Comparison of ENCODE assay signal across 8 mouse cellular contexts in genomic region chr12:9569971-9570370, GRCm38 (mm10). TPM values are rescaled to one million over a fixed set of nuclear protein-coding genes. Genes with fewer than 3 reads are reported as not detected.
DNase-seq lines count a peak whose midpoint lies in the region; ATAC-seq and TF ChIP-seq lines count a peak whose summit lies in the region.

Gene Osr1, plus strand, starts transcription at chr12:9570116.

- peak within 1 kb of the TSS; percentile 33 for H3K4me3 ChIP-seq in hindbrain, embryonic 16.5 days (ENCODE audit: low read length)
- peak within 1 kb of the TSS; percentile 40 for H3K4me3 ChIP-seq in limb, embryonic 14.5 days (replicated peaks; ENCODE audit: low read length)
- peak within 1 kb of the TSS; percentile 33 for H3K4me3 ChIP-seq in midbrain, embryonic 13.5 days (replicated peaks)

- no peaks in the 10 kb centered on the region for H3K9me3 ChIP-seq in hindbrain, embryonic 16.5 days (ENCODE audit: control insufficient read depth, low read length)
- no peaks in the 10 kb centered on the region for H3K9me3 ChIP-seq in limb, embryonic 14.5 days (ENCODE audit: control insufficient read depth, low read length)
- no peaks in the 10 kb centered on the region for H3K9me3 ChIP-seq in midbrain, embryonic 13.5 days

- peaks cover 30% of the 10 kb centered on the region for H3K27me3 ChIP-seq in hindbrain, embryonic 16.5 days (replicated peaks; ENCODE audit: control insufficient read depth, insufficient read depth, low read length)
- peaks cover 28% of the 10 kb centered on the region for H3K27me3 ChIP-seq in limb, embryonic 14.5 days (ENCODE audit: control insufficient read depth, insufficient read depth, low read length)
- H3K27me3 ChIP-seq in midbrain, embryonic 13.5 days, result peaks cover 58% of the 10 kb centered on the region

- 0 out of 2 replicates have a peak, but pooled peaks have one; percentile 22 for TF ChIP-seq POLR2A in limb, embryonic 14.5 days (IDR thresholded peaks at IDR 0.05; ENCODE audit: borderline replicate concordance, extremely low read depth, insufficient read depth, insufficient read length)

- H3K4me2 ChIP-seq in hindbrain, embryonic 16.5 days (ENCODE audit: low read length), result peak within 1 kb of the TSS; percentile 58
- H3K4me2 ChIP-seq in limb, embryonic 14.5 days (replicated peaks; ENCODE audit: low read depth, low read length, severe bottlenecking), result peak within 1 kb of the TSS; percentile 70
- peak within 1 kb of the TSS; percentile 58 for H3K4me2 ChIP-seq in midbrain, embryonic 13.5 days (replicated peaks)

- no peak within 1 kb of the TSS for H3K27ac ChIP-seq in hindbrain, embryonic 16.5 days (ENCODE audit: low read depth, low read length)
- H3K27ac ChIP-seq in limb, embryonic 14.5 days (replicated peaks; ENCODE audit: low read depth, low read length), result no peak within 1 kb of the TSS
- no peak within 1 kb of the TSS for H3K27ac ChIP-seq in midbrain, embryonic 13.5 days

- 0% methylated on average over 15 of the region's 15 CpGs for WGBS in hindbrain, embryonic 16.5 days
- WGBS in limb, embryonic 14.5 days, result under 1% methylated on average over 15 of the region's 15 CpGs
- under 1% methylated on average over 15 of the region's 15 CpGs for WGBS in midbrain, embryonic 13.5 days

- H3K4me1 ChIP-seq in hindbrain, embryonic 16.5 days (ENCODE audit: control insufficient read depth, insufficient read depth, low read depth, low read length), result peaks cover 9% of the 10 kb centered on the region
- H3K4me1 ChIP-seq in limb, embryonic 14.5 days (ENCODE audit: control insufficient read depth, insufficient read depth, low read length), result peaks cover 29% of the 10 kb centered on the region
- peaks cover 23% of the 10 kb centered on the region for H3K4me1 ChIP-seq in midbrain, embryonic 13.5 days (replicated peaks)

- no peak within 1 kb of the TSS for H3K9ac ChIP-seq in hindbrain, embryonic 16.5 days (ENCODE audit: low read depth, low read length)
- peak within 1 kb of the TSS; percentile 8 for H3K9ac ChIP-seq in limb, embryonic 14.5 days (ENCODE audit: low read depth, low read length, severe bottlenecking)
- H3K9ac ChIP-seq in midbrain, embryonic 13.5 days (replicated peaks), result no peak within 1 kb of the TSS

- peak; percentile 74 to 75 for DNase-seq in left cerebral cortex, adult 18-20 months (ENCODE audit: low spot score in 2 of 2)
- no peak for DNase-seq in left cerebral cortex, adult 8-10 months (ENCODE audit: low spot score in 2 of 2)
- DNase-seq in cerebellum, adult 9-10 months, result peak; percentile 25
- DNase-seq in limb, embryonic 14.5 days (ENCODE audit: low spot score), result peak; percentile 75
- DNase-seq in thymus, postnatal 14 days, result peak; percentile 31

- H3K36me3 ChIP-seq in hindbrain, embryonic 16.5 days (ENCODE audit: control insufficient read depth, insufficient read depth, low read length), result no peaks in the 10 kb centered on the region
- no peaks in the 10 kb centered on the region for H3K36me3 ChIP-seq in limb, embryonic 14.5 days (ENCODE audit: control insufficient read depth, insufficient read depth, low read length)
- no peaks in the 10 kb centered on the region for H3K36me3 ChIP-seq in midbrain, embryonic 13.5 days

- ATAC-seq in frontal cortex, adult (ENCODE audit: low TSS enrichment), result peak; percentile 74
- peak; percentile 68; the same call in 1 of the 2 replicates for ATAC-seq in hindbrain, embryonic 16.5 days
- no peak for ATAC-seq in limb, embryonic 14.5 days (ENCODE audit: low FRiP score, low read depth)
- no peak for ATAC-seq in midbrain, embryonic 13.5 days

RNA-seq across cellular contexts. Expression of gene Osr1, which starts in this region (rescaled TPM):
- 1 to 10 TPM; 3.0 to 3.5 TPM for total RNA-seq in left cerebral cortex, adult 18-20 months (2021)
- total RNA-seq in left cerebral cortex, adult 8-10 months (2022), result 1 to 10 TPM; 3.4 to 5.1 (median 3.5) TPM
- 9.3 and 14.5 TPM in 2 replicates for polyA plus RNA-seq in hindbrain, embryonic 16.5 days (2015; fragmentation: Nextera tagmentation; extraction: Ambion mirVana)
- polyA plus RNA-seq in limb, embryonic 14.5 days (2012; rRNA removed), result 118 and 165 TPM in 2 replicates
- 82.5 and 99.7 TPM in 2 replicates for polyA plus RNA-seq in limb, embryonic 14.5 days (2014; fragmentation: Nextera tagmentation; extraction: Ambion mirVana)
- 7.8 and 9.2 TPM in 2 replicates for polyA plus RNA-seq in midbrain, embryonic 13.5 days (2015; fragmentation: Nextera tagmentation; extraction: Ambion mirVana)

Comparison
In these comparisons a context has a peak if more than half of its experiments do, and no peak if none do; other contexts are left out.
1. DNase-seq: peak in left cerebral cortex, adult 18-20 months (2 of 2), cerebellum, adult 9-10 months (single experiment), limb, embryonic 14.5 days (single experiment) and thymus, postnatal 14 days (single experiment); none in left cerebral cortex, adult 8-10 months (0 of 2).
2. ATAC-seq: peak in frontal cortex, adult (single experiment) and hindbrain, embryonic 16.5 days (single experiment); none in limb, embryonic 14.5 days (single experiment) and midbrain, embryonic 13.5 days (single experiment).
3. Peak in every context shown above with its lines, with median percentiles within 50 percentile points of each other: H3K4me2 ChIP-seq and H3K4me3 ChIP-seq.